Mouse (Mus musculus) layer of hippocampus, adult 2 months (tissue): ENCODE results near the gene Ffar1. TPM values are rescaled to one million over a fixed set of nuclear protein-coding genes. Genes with fewer than 3 reads are reported as not detected.
A peak's percentile ranks its signal among the peaks of the same experiment; 100 is the strongest.
"Not testable (repeated sequence)": the region's sequence is repeated elsewhere in the genome, so short reads cannot be mapped to it uniquely, and the experiment has no call there.

ENCODE experiments used
- DNase-seq, 2 experiments: peaks; one replicate each; pipeline ENCODE4 v3.0.0; 2022; ENCODE audit warnings: low spot score in 2 of 2
- H3K27ac ChIP-seq: fragments of 200-600 bp; 2 replicates; pipeline ENCODE4 v1.8.1; 2022
- H3K4me3 ChIP-seq: fragments of 200-600 bp; 2 replicates; pipeline ENCODE4 v1.8.1; 2022; ENCODE audit warnings: mild to moderate bottlenecking
- CTCF ChIP-seq: fragments of 200-600 bp; conservative IDR thresholded peaks from 2 replicates; pipeline ENCODE4 v1.8.1; 2022; ENCODE audit warnings: antibody characterized with exemption, mild to moderate bottlenecking, moderate library complexity
- total RNA-seq, 2 experiments: library from RNA; stranded (reverse); gene quantifications; 2 replicates each; pipeline ENCODE4 v1.2.3; 2021

Ffar1 gene
- total RNA-seq, 2 experiments from 2014 or later, result not detected

DNA sequence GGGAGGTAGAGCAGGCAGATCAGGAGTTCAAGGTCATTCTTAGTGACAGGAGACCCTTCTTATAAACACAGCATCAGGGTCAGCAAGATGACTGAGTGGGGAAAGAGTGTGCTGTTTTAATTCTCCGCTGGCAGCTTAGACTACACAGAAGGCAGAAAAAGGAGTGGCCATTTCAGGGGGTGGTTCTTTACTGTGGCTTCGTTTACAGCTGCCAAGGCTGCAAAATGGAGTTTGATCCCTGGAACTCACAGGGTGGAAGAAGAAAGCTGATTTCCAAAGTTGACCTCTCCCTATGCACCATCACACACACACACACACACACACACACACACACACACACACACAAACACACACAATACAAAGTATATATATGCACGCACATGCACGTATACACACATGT, 20.0 kb downstream of the Ffar1 start:
- DNase-seq, result no peak
- no peak for TF ChIP-seq CTCF
- Histone ChIP-seq H3K27ac (no peak overlapping the region), H3K4me3 (no peak overlapping the region)

DNA sequence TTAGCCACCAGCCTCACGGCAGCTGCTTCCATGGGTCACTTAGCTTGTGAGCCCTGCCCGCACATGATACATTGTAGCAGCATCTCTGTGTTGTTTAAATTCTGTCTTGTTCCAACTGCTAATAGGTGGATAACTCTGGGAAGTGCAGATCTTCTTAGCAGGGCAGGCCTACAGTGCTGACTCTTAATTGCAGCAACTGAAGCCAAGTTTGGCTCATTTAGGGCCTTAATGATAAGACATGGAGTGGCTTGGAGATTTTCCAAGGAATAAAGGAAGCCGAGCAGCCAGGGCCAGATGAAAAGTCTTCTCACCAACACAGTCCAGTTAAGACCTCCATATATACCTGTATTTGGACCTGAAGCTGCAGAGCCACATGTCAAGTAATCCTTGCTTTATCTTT, 21.1 kb downstream of the Ffar1 start:
- H3K27ac ChIP-seq, result no peak overlapping the region
- no peak for DNase-seq
- H3K4me3 ChIP-seq, result no peak overlapping the region
- no peak for TF ChIP-seq CTCF

DNA sequence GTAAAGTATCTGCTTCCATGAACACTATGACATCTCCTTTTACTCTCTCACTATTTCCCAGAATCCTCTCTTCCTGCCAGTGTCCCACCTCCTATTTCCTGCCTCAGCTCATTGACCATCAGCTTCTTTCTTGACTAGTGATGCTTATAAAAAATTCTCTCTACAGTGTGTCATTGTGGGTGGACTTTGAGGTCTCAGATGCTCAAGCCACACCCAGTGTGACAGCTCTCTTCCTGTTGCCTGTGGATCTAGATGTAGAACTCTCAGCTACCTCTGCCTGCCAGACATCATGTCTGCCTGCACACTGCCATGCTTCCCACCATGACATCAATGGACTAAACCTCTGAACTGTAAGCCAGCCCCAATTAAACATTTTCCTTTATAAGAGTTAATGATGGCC, 24.1 kb downstream of the Ffar1 start:
- no peak for TF ChIP-seq CTCF
- H3K4me3 ChIP-seq, result no peak overlapping the region
- no peak for DNase-seq
- H3K27ac ChIP-seq, result no peak overlapping the region

- not testable (repeated sequence) for H3K4me3 ChIP-seq, DNase-seq, H3K27ac ChIP-seq
Measured at GRCm38 (mm10) chr7:30832684-30833083, 28.7 kb downstream of the Ffar1 start.

DNA sequence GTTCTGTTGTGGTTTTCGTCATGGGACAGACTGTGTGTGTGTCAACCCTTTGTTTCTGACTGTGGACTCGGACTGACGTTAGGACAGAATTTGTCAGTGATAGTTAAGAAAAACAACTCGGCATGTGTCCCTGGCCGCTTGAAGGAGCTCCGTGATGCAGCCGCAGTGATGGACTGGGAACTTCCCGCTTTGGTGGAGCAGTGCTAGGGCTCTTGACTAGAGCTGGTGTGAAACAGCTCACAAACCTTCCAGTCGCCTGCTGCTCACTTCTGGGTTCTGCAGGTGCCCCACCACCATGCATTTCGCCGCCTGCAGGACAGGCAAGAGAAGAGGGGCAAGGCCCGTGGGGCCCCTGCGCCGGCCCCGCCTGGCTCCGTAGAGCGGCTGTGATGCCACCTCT, 29.1 kb downstream of the Ffar1 start:
- no peak overlapping the region for H3K27ac ChIP-seq
- H3K4me3 ChIP-seq, result no peak overlapping the region
- no peak for DNase-seq
- TF ChIP-seq CTCF, result no peak

DNA sequence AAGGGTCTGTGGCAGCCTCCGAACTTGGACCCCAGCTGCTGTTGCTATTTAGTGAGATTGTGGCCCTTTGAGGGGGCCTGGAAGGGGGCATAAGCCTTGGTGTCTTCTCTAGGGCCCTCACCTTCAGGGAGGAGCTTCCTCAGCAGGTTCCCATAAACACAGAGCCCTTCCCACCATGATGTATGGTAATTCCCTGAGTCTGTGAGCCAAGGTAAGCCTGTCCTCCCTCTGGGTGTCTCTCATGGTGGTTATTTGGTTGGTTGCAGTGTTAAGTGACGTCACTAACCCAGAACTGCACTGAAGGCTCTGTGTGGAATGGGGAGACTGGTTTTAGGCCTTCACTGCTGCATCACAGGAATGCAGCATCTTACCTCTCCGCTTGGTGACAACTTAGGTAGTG, 31.9 kb downstream of the Ffar1 start:
- DNase-seq, result no peak
- no peak overlapping the region for H3K27ac ChIP-seq
- no peak overlapping the region for H3K4me3 ChIP-seq
- no peak for TF ChIP-seq CTCF

DNA sequence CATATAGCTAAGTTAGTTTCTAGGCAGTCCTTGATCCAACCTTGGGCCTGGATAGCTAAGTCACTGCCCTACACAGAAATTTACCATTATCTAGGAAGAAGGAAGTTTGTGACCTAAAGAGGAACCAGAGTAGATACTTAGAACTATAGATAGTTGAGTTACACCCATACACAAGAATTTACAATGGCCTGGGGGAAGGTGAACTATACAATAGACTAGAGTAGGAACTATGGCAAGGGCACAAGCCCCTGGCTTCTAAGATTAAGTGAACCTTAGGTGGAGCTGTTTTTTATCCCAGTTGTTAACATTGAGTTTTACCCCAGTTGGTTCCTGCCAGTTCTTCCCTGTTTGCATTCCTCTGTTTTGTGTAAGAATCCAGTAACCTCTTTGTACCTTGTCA, 32.5 kb downstream of the Ffar1 start:
- not testable (repeated sequence) for H3K4me3 ChIP-seq, H3K27ac ChIP-seq, DNase-seq

- DNase-seq, result no peak
- TF ChIP-seq CTCF, result no peak
Measured at GRCm38 (mm10) chr7:30826660-30827059, 34.7 kb downstream of the Ffar1 start.

GRCm38 (mm10) chr7:30824306-30824705, 37.1 kb downstream of the Ffar1 start:
- Histone ChIP-seq H3K4me3 (no peak overlapping the region), H3K27ac (no peak overlapping the region)
- TF ChIP-seq CTCF, result no peak
- no peak for DNase-seq

More at GRCm38 (mm10) chr7:30826660-30827059, 34.7 kb downstream of the Ffar1 start:
- Histone ChIP-seq H3K27ac (no peak overlapping the region), H3K4me3 (no peak overlapping the region)

GRCm38 (mm10) chr7:30823675-30824074, 37.7 kb downstream of the Ffar1 start, which contains the start of gene Ffar2:
Gene Ffar2 (minus strand): TSS chr7:30823775.
- H3K4me3 ChIP-seq, result no peak within 1 kb of the TSS
- no peak for TF ChIP-seq CTCF
- H3K27ac ChIP-seq, result no peak within 1 kb of the TSS
- DNase-seq, result no peak

DNA sequence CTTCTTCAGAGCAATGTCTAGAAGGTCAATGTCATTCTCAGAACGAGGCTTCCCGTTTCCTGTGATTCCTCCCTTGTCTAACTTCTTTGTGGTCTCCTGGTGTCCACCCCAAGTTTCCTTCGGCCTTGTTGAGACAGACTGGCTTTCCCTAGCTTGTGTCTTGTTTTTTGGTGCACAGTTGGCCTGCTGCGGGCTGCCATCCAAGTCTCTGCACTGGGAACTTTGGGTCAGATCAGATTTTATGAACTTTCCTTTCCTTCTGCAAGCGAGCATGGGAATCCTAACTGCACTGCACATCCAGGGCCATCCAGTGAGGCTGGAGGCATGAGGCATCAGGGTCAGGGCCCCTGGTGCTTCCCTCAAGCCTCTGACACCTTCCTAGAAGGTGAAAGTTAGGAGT, 39.8 kb downstream of the Ffar1 start:
- no peak overlapping the region for H3K27ac ChIP-seq
- no peak for TF ChIP-seq CTCF

GRCm38 (mm10) chr7:30820854-30821445, 40.4 kb downstream of the Ffar1 start:
- Histone ChIP-seq H3K4me3 (no peak overlapping the region), H3K27ac (no peak overlapping the region)
- TF ChIP-seq CTCF, result no peak
- DNase-seq, result no peak

More for the DNA sequence above, 39.8 kb downstream of the Ffar1 start:
- DNase-seq, result no peak
- H3K4me3 ChIP-seq, result no peak overlapping the region

GRCm38 (mm10) chr7:30820131-30820530, 41.2 kb downstream of the Ffar1 start:
- no peak for TF ChIP-seq CTCF
- no peak overlapping the region for H3K4me3 ChIP-seq

DNA sequence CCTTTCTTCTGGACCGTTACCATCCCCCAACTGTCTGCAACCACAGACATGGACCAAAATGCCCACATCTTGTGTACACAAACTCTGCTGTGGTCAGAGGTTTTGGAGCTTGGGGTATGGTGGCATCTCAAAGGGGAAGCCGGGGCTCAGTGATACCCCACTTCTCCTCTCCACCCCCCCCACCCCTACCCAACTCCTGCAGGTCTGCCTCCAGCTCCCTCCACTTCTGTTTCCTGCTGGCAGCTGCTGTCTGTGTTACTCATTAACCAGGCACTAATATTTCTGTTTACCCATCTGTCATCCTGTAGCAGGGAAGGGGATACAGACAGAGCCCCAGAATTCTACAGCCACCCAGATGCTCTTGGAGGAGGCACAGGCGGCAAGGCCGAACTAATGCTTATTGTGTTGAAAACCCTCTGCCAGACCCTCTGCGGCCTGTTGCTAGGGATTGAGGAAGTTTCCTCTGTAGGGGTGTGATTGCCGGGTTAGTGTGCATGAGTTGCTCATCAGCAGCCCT, 49.0 kb downstream of the Ffar1 start:
- Histone ChIP-seq H3K4me3 (no peak overlapping the region), H3K27ac (no peak overlapping the region)
- TF ChIP-seq CTCF, result no peak
- peak in 1 of 2 experiments; percentile 18 for DNase-seq

More at GRCm38 (mm10) chr7:30820131-30820530, 41.2 kb downstream of the Ffar1 start:
- no peak for DNase-seq
- H3K27ac ChIP-seq, result no peak overlapping the region
